Mouse (Mus musculus): ENCODE measurements at regions not wholly inside any gene's neighbourhood (a gene's known extent, or its start where the extent isn't known, plus 50 kb on each side); places are given as distances from the start of the nearest gene placed in this dataset.

GRCm38 (mm10) chr8:109079223-109079622, 414.6 kb upstream of the Pmfbp1 start:
- Histone ChIP-seq H3K27me3 (ENCODE audit: insufficient read depth, low read length) (no peaks in the 10 kb centered on the region), H3K9ac (replicated peaks; ENCODE audit: low read length) (no peak overlapping the region), H3K9me3 (ENCODE audit: low read length) (peaks cover 10% of the 10 kb centered on the region; the same call in 1 of the 2 replicates), H3K4me2 (replicated peaks; ENCODE audit: low read depth, low read length) (no peak overlapping the region), H3K36me3 (ENCODE audit: insufficient read depth, low read length) (no peaks in the 10 kb centered on the region), H3K4me1 (ENCODE audit: insufficient read depth, low read length) (no peaks in the 10 kb centered on the region), H3K27ac (ENCODE audit: low read length) (no peak overlapping the region), H3K4me3 (ENCODE audit: low read length) (no peak overlapping the region)
- no peak for ATAC-seq (ENCODE audit: low FRiP score, low TSS enrichment)
- 39% methylated on average over 6 of the region's 6 CpGs for WGBS

GRCm38 (mm10) chr8:109081295-109081694, 412.5 kb upstream of the Pmfbp1 start:
- Histone ChIP-seq H3K9me3 (ENCODE audit: low read length) (peaks cover 10% of the 10 kb centered on the region; the same call in 1 of the 2 replicates), H3K36me3 (ENCODE audit: insufficient read depth, low read length) (no peaks in the 10 kb centered on the region), H3K9ac (replicated peaks; ENCODE audit: low read length) (no peak overlapping the region), H3K4me2 (replicated peaks; ENCODE audit: low read depth, low read length) (no peak overlapping the region), H3K4me3 (ENCODE audit: low read length) (no peak overlapping the region), H3K4me1 (ENCODE audit: insufficient read depth, low read length) (no peaks in the 10 kb centered on the region), H3K27ac (ENCODE audit: low read length) (no peak overlapping the region; the same call in 1 of the 2 replicates), H3K27me3 (ENCODE audit: insufficient read depth, low read length) (no peaks in the 10 kb centered on the region)
- WGBS = 75% methylated on average over 5 of the region's 5 CpGs
- ATAC-seq (ENCODE audit: low FRiP score, low TSS enrichment) = no peak

DNA sequence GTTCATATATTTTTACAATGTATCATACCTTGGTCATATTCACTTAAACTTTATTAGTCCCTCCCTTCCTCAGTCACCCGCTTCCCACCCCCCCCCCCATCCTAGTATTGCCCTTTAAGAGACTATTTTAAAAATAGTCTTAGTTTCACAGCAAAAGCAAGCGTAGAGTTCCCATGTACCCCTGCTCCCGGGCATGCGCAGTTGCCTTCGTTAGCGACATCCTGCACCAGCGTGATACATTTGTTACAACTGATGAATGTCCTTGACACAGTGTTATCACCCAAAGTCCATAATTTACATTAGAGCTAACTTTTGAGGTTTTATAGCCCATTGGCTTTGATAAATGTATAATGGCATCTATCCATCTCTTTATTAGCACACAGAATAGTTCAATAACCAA, 408.7 kb upstream of the Pmfbp1 start:
- no peaks in the 10 kb centered on the region for H3K36me3 ChIP-seq (ENCODE audit: insufficient read depth, low read length)
- WGBS = 86% methylated on average over 7 of the region's 7 CpGs
- no peak overlapping the region for H3K4me3 ChIP-seq (ENCODE audit: low read length)
- H3K4me2 ChIP-seq (replicated peaks; ENCODE audit: low read depth, low read length) = no peak overlapping the region
- ATAC-seq (ENCODE audit: low FRiP score, low TSS enrichment) = no peak
- no peaks in the 10 kb centered on the region for H3K27me3 ChIP-seq (ENCODE audit: insufficient read depth, low read length)
- H3K4me1 ChIP-seq (ENCODE audit: insufficient read depth, low read length) = no peaks in the 10 kb centered on the region
- no peak overlapping the region for H3K9ac ChIP-seq (replicated peaks; ENCODE audit: low read length)
- H3K27ac ChIP-seq (ENCODE audit: low read length) = no peak overlapping the region
- H3K9me3 ChIP-seq (ENCODE audit: low read length) = peaks cover 7% of the 10 kb centered on the region; the same call in 1 of the 2 replicates

- H3K27ac ChIP-seq (ENCODE audit: low read length) = no peak overlapping the region
- 44% methylated on average over 1 of the region's 1 CpGs for WGBS
- no peak for ATAC-seq (ENCODE audit: low FRiP score, low TSS enrichment)
These were observed 406.0 kb upstream of the Pmfbp1 start for GRCm38 (mm10) chr8:109087781-109088180.

DNA sequence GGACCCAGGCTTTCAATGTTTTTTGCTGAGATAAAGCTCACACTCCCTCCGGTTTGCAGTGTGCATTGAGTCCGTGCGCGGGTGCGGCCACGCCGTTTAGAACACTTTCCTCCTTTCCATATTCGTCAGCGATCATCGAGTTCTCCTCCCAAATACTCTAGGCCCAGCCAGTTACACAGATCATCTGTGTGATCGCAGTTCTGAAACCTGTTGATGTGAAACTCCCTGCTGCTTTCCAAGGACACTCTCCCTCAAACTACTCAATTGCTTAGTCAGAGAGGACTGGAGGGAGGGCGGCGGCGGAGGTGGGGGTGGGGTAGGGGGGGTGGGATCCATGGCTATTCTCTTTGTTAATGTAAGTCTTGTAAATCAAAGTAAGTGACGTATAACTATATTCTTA, 394.2 kb upstream of the Pmfbp1 start:
- Histone ChIP-seq H3K4me2 (replicated peaks; ENCODE audit: low read depth, low read length) (no peak overlapping the region), H3K27me3 (ENCODE audit: insufficient read depth, low read length) (no peaks in the 10 kb centered on the region), H3K27ac (ENCODE audit: low read length) (no peak overlapping the region), H3K4me3 (ENCODE audit: low read length) (no peak overlapping the region), H3K9ac (replicated peaks; ENCODE audit: low read length) (no peak overlapping the region), H3K4me1 (ENCODE audit: insufficient read depth, low read length) (no peaks in the 10 kb centered on the region), H3K36me3 (ENCODE audit: insufficient read depth, low read length) (no peaks in the 10 kb centered on the region), H3K9me3 (ENCODE audit: low read length) (no peaks in the 10 kb centered on the region)
- WGBS = 78% methylated on average over 15 of the region's 15 CpGs
- no peak for ATAC-seq (ENCODE audit: low FRiP score, low TSS enrichment)

More at GRCm38 (mm10) chr8:109087781-109088180, 406.0 kb upstream of the Pmfbp1 start:
- Histone ChIP-seq H3K4me2 (replicated peaks; ENCODE audit: low read depth, low read length) (no peak overlapping the region), H3K36me3 (ENCODE audit: insufficient read depth, low read length) (no peaks in the 10 kb centered on the region), H3K4me1 (ENCODE audit: insufficient read depth, low read length) (no peaks in the 10 kb centered on the region), H3K4me3 (ENCODE audit: low read length) (no peak overlapping the region), H3K9ac (replicated peaks; ENCODE audit: low read length) (no peak overlapping the region), H3K9me3 (ENCODE audit: low read length) (no peaks in the 10 kb centered on the region), H3K27me3 (ENCODE audit: insufficient read depth, low read length) (no peaks in the 10 kb centered on the region)

- Histone ChIP-seq H3K4me3 (ENCODE audit: low read length) (no peak overlapping the region), H3K27ac (ENCODE audit: low read length) (no peak overlapping the region), H3K27me3 (ENCODE audit: insufficient read depth, low read length) (no peaks in the 10 kb centered on the region), H3K4me2 (replicated peaks; ENCODE audit: low read depth, low read length) (no peak overlapping the region), H3K9ac (replicated peaks; ENCODE audit: low read length) (no peak overlapping the region), H3K9me3 (ENCODE audit: low read length) (no peaks in the 10 kb centered on the region), H3K36me3 (ENCODE audit: insufficient read depth, low read length) (no peaks in the 10 kb centered on the region), H3K4me1 (ENCODE audit: insufficient read depth, low read length) (peaks cover 11% of the 10 kb centered on the region)
- 83% methylated on average over 5 of the region's 5 CpGs for WGBS
- peak; percentile 46; the same call in 1 of the 2 replicates for ATAC-seq (ENCODE audit: low FRiP score, low TSS enrichment)
These were observed 392.4 kb upstream of the Pmfbp1 start for GRCm38 (mm10) chr8:109101416-109101815.

DNA sequence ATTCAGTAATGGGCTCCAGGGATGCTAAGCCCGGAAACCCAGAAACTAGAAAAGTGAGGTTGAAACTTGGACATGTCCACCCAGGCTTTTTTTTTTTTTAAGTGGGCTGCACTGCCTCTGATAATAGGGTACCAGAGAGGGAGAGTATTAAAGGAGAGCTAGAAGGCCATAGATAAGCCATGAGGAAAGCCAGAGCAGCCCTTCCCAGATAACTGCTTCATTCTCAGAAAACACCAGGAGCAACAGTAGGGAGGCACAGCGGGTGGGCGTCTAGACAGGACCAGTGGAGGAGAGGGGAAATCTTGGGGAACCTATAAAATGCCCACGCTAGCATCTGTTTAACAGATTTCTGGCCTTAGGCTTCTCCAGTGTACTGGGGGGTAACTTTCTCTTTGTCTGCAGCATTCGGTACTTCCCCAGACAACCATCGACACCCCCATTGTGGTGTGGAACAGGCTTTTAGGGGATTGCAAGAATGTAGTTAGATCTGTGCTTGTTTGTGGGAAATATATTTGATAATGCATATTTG, 389.0 kb upstream of the Pmfbp1 start:
- Histone ChIP-seq H3K36me3 (ENCODE audit: insufficient read depth, low read length) (no peaks in the 10 kb centered on the region), H3K4me1 (ENCODE audit: insufficient read depth, low read length) (peaks cover 27% of the 10 kb centered on the region), H3K4me2 (replicated peaks; ENCODE audit: low read depth, low read length) (0 out of 2 replicates have a peak overlapping the region, but pooled peaks have one; percentile 40), H3K9me3 (ENCODE audit: low read length) (no peaks in the 10 kb centered on the region), H3K4me3 (ENCODE audit: low read length) (no peak overlapping the region), H3K9ac (replicated peaks; ENCODE audit: low read length) (no peak overlapping the region), H3K27ac (ENCODE audit: low read length) (peak overlapping the region; percentile 32; the same call in 1 of the 2 replicates), H3K27me3 (ENCODE audit: insufficient read depth, low read length) (no peaks in the 10 kb centered on the region)
- WGBS = 45% methylated on average over 6 of the region's 6 CpGs
- no peak for ATAC-seq (ENCODE audit: low FRiP score, low TSS enrichment)

DNA sequence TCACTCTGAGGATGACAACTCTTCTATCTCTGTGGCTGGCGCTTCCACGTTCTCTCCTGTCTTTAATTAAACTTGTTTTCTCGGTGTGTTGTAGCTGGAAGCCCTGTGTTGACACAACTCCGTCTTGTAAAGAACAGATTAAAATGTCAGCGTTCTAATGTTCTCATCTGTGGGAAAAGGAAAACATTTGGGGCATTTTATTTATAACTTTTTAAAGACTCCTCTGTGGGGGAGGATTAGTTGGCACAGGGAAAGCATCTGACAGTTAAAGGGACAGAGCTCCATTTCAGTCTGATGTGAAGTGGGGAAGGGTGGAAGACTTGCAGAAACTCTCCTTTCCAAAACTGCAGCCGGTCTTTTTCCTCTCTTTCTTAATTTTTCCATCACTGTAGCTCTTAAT, 388.1 kb upstream of the Pmfbp1 start:
- 6% methylated on average over 6 of the region's 6 CpGs for WGBS
- no peaks in the 10 kb centered on the region for H3K36me3 ChIP-seq (ENCODE audit: insufficient read depth, low read length)
- H3K4me1 ChIP-seq (ENCODE audit: insufficient read depth, low read length) = peaks cover 27% of the 10 kb centered on the region
- H3K9ac ChIP-seq (replicated peaks; ENCODE audit: low read length) = no peak overlapping the region
- no peaks in the 10 kb centered on the region for H3K9me3 ChIP-seq (ENCODE audit: low read length)
- no peak overlapping the region for H3K4me3 ChIP-seq (ENCODE audit: low read length)
- H3K4me2 ChIP-seq (replicated peaks; ENCODE audit: low read depth, low read length) = peak overlapping the region; percentile 40
- H3K27me3 ChIP-seq (ENCODE audit: insufficient read depth, low read length) = no peaks in the 10 kb centered on the region
- 0 out of 2 replicates have a peak overlapping the region, but pooled peaks have one; percentile 32 for H3K27ac ChIP-seq (ENCODE audit: low read length)
- no peak for ATAC-seq (ENCODE audit: low FRiP score, low TSS enrichment)

- WGBS = 34% methylated on average over 9 of the region's 9 CpGs
- Histone ChIP-seq H3K27ac (ENCODE audit: low read length) (no peak overlapping the region), H3K4me1 (ENCODE audit: insufficient read depth, low read length) (peaks cover 27% of the 10 kb centered on the region), H3K27me3 (ENCODE audit: insufficient read depth, low read length) (no peaks in the 10 kb centered on the region), H3K4me3 (ENCODE audit: low read length) (no peak overlapping the region), H3K9ac (replicated peaks; ENCODE audit: low read length) (no peak overlapping the region), H3K9me3 (ENCODE audit: low read length) (no peaks in the 10 kb centered on the region), H3K36me3 (ENCODE audit: insufficient read depth, low read length) (no peaks in the 10 kb centered on the region), H3K4me2 (replicated peaks; ENCODE audit: low read depth, low read length) (no peak overlapping the region)
- no peak for ATAC-seq (ENCODE audit: low FRiP score, low TSS enrichment)
These were observed 386.9 kb upstream of the Pmfbp1 start for GRCm38 (mm10) chr8:109106971-109107370.

DNA sequence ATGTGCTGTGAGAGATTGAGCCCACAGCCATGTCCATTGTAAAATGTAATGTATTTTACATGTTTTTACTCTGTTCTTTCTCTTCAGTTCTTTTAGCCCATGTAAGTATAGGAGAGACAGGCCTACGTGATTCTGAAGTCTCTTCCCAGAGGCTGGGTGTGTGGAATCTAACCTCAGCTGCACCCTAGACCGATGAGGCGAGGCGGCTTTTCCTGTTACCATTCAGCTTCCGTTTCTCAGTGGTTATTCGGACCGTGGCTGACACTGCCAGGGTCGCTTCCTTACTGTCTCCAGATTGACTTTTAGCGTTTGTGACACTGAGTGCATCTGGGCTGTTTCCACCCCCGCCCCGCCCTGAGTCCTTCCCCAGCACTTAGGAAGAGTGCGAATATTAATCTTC, 386.1 kb upstream of the Pmfbp1 start:
- ATAC-seq (ENCODE audit: low FRiP score, low TSS enrichment) = peak; percentile 82; the same call in 1 of the 2 replicates

More for the DNA sequence above, 386.1 kb upstream of the Pmfbp1 start:
- Histone ChIP-seq H3K9ac (replicated peaks; ENCODE audit: low read length) (no peak overlapping the region), H3K9me3 (ENCODE audit: low read length) (no peaks in the 10 kb centered on the region), H3K4me2 (replicated peaks; ENCODE audit: low read depth, low read length) (peak overlapping the region; percentile 38), H3K4me1 (ENCODE audit: insufficient read depth, low read length) (peaks cover 27% of the 10 kb centered on the region), H3K27ac (ENCODE audit: low read length) (no peak overlapping the region; the same call in 1 of the 2 replicates), H3K4me3 (ENCODE audit: low read length) (no peak overlapping the region), H3K27me3 (ENCODE audit: insufficient read depth, low read length) (no peaks in the 10 kb centered on the region), H3K36me3 (ENCODE audit: insufficient read depth, low read length) (no peaks in the 10 kb centered on the region)
- 19% methylated on average over 12 of the region's 12 CpGs for WGBS
